Mouse (Mus musculus): Measurements from ENCODE around the gene Ccdc120.

The Ccdc120 gene

DNA sequence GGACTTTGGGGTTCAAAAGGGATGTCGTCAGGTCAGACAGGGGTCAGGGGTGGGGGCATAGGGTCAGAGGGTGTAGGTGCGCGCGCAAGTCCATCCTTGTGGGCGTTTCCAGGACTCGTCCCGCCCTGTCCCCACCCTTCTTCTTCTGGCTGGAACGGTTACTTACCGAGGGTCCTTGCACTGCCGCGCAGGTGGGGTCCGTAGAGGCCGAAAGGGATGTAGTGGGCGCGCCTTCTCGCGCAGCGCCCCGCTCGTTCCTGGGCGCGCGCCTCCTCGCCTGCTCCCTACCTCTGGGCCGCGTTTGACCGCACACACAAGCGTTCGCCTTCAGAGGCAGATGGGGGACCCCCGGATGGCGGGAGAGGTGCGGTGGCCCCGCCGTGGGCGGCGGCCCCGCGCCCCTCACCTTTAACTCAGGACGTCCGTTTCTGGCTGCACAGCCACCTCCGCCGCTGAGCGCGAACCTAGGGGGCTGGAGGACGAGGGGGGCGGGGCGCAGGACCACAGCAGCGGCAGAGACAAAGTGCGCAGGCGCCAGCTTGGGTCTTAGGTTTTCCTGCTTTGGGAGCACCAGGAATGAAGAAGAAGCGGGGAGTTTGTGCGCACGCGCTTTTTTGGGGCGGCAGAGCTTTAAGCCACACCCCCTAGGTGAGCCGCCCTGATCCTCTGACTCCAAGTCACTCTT lies at the start of gene Ccdc120:
Gene Ccdc120 (minus strand): TSS at position 474 of the 685 bp plus-strand sequence.
- peak; percentile 73 for DNase-seq (ENCODE audit: low spot score)

DNA sequence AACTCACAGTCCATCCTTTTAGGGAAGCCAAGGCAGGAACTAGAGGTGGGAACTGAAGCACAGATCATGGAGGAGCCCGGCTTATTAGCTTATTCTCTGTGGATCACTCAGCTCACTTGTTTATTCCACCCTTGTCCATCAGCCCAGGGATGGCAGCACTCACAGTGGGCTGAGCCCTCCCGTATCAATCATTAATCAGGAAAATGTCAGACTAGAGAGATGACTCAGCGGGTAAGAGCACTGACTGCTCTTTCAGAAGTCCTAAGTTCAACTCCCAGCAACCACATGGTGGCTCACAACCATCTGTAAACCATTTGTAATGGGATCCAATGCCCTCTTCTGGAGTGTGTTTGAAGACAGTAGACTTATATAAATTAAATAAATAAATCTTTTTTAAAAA lies 46.6 kb upstream of the Ccdc120 start:
- no peak for DNase-seq (ENCODE audit: low spot score)

DNA sequence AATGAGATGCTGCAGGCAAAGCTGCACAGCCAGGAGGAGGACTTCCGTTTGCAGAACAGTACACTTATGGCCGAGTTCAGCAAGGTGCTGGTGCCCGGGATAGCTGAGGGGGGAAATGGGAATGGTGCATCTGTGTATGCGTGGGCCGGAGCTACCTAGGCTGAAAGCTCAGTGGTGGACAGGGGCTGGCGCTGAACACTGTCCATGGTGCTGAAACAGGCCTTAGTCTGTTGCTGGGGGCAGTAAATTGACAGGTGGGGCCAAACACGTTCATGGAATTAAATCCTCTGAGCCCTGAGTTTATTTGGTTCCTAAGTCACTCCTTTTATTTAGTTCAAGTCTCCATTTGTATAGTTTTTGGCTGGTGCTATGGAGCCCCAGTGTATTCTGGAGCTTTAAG lies 44.3 kb upstream of the Ccdc120 start:
- DNase-seq (ENCODE audit: low spot score): peak; percentile 42

DNA sequence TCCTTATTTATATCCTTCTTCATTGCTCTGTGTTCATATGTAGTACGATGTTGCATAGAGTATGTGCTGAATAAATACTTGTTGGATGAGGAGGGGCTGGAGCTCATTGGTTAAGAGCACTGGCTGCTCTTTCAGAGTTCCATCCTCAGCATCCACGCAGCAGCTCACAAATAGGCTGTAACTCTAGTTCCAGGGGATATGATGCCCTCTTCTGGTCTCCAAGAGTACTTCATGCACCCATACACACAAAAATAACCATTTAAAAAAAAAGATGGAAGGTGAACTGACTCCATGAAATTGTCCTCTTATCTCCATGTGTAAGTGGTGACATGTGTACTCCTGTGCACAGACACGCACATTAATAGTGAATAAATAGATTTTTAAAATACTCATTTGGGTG lies 42.7 kb upstream of the Ccdc120 start:
- no peak for DNase-seq (ENCODE audit: low spot score)

DNA sequence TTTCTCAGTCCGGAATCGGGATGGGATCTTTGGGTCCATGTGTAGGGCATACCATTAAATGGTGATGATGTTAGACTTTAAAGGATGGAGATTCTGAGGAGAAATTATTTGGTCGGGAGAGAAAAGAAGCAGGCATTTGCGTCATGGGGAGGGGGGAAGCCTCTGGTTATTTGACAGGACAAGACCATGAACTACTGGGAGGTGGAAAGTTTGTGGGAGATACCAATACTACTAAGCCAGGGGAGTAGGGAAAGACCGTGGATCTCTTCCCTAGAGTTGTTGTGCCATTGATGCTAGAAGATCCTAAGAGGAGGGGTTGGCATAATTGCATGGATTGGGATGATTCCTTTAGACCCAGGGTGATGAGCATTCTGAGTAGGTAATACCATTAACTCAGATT lies 39.6 kb upstream of the Ccdc120 start:
- no peak for DNase-seq (ENCODE audit: low spot score)

DNA sequence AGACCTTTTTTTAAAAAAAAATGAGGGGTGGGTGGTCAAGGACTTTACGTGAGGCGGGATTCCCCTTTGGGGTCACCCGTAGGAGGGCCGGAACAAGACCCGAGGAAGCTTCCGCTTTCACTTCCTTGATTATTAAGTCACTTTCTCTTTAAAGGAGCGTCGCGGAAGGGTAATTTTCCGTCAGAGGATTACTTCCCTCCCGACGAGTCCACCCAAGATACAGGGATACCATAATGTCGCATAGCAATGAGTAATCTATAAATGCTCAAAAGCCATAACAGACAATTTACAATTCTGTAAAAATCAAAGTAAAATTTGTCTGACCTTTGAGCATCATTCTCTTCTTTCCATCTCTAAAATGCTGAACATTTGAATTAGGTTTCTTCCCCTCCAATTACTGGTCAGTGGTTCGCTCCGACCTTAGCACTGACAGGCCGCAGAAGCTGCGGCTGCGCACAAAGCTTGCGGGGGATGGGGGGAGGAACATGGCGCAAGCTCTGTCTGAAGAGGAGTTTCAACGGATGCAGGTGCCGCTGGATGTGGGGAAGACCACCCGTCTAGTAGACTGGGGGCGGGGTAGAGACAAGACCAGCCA lies 38.9 kb upstream of the Ccdc120 start, which contains the start of gene Gripap1:
Gene Gripap1 (plus strand): TSS at position 224 of the 595 bp plus-strand sequence.
- DNase-seq (ENCODE audit: low spot score): peak; percentile 65

DNA sequence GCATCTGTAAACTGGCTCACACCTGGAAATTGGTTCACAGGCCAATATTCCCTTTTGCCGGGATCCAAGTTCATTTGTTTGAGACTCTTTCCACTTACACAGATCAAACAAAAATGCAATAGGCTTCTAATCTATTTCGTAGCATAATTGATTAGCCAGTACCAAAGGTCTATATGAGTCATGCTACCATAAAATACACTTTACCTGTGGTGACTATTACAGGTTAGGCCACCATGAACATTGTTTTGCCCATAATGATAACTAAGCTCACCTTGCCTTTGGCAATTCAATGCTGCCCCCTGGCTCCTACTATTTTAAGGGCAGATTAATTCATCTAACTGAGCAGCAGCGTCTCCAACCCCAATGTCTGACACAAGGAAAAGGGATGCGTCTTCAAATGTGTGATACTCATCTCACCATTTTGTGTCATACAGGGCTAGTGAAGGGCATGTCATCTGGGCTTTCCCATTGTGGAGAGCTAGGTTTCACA lies 31.9 kb upstream of the Ccdc120 start:
- no peak for DNase-seq (ENCODE audit: low spot score)

DNA sequence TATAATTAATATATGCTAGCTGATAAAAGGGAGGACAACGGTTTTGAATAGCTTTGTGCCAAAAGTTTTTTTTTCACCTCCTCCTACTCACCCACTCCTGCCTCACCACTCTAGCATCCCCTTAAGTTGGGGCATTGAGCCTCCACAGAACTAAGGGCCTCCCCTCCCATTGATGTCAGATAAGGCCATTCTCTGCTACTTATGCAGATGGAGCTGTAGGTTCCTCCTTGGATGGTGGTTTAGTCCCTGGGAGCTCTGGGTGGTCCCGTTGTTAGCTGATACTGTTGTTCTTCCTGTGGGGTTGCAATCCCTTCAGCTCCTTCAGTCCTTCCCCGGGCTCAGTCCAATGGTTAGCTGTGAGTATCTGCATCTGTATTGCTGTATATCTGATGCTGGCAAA lies 28.6 kb upstream of the Ccdc120 start:
- DNase-seq (ENCODE audit: low spot score): no peak

DNA sequence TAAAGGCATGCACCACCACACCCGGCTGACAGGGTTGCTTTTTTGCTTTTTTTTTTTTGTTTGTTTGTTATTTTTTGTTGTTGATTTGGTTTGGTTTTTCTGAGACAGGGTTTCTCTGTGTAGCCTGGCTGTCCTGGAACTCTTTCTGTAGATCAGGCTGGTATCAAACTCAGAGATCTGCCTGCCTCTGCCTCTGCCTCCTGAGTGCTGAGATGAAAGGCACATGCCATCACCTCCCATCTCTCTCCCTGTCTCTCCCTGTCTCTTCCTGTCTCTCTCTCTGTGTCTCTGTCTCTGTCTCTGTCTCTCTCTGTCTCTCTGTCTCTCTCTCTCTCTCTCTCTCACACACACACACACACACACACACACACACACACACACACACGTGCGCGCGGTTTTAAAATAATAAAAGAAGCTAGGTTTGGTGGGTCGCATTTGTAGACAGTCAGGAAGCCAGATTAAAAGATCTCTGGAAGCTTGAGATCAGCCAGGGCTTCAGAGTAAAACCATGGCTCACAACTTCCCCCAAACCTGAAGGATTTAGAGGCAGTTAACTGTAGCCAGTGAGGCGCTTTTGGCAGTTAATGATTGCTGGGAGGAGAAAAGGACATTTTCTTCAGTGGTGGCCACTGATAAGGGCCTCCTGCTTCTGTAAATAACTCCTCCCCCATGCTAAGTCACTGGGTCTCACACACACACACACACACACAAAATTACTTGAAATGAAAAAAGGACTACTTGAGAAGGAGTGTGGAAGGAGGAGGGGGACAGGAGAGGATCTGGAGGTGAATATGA lies 27.9 kb upstream of the Ccdc120 start:
- DNase-seq (ENCODE audit: low spot score): no peak

DNA sequence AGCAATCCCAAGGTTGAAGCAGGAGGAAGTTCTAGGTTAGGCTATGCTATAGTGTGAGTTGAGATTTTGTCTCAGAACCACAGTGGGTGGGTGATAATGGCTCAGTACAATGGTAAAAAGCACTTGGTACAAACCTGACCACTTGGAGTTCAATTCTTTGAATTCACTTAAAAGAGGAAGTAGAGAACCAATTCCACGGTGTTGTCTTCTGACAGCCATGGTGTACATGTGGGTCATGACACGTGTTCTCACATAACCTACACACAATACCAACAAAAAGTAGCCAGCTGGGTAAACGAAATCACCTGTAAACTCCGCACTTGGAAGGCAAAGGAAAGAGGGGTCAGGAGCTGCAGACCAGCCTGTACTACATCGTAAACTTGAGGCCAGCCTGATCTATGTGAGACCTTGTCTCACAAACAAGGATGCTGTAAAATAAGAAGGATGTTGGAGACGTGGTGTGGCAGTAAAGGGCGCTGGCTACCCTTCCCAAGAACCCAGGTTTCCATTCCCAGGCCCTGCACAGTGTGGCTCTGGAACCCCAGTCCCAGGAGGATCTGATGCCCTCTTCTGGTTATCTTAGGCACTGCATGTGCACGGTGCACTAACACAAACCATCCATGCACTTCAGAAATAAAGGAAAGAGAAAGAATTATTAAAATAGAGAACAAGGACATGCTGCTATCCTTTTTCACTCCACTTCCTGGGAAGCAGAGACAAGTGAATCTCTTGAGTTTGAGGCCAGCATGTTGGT lies 25.8 kb upstream of the Ccdc120 start:
- peak; percentile 40 for DNase-seq (ENCODE audit: low spot score)

DNA sequence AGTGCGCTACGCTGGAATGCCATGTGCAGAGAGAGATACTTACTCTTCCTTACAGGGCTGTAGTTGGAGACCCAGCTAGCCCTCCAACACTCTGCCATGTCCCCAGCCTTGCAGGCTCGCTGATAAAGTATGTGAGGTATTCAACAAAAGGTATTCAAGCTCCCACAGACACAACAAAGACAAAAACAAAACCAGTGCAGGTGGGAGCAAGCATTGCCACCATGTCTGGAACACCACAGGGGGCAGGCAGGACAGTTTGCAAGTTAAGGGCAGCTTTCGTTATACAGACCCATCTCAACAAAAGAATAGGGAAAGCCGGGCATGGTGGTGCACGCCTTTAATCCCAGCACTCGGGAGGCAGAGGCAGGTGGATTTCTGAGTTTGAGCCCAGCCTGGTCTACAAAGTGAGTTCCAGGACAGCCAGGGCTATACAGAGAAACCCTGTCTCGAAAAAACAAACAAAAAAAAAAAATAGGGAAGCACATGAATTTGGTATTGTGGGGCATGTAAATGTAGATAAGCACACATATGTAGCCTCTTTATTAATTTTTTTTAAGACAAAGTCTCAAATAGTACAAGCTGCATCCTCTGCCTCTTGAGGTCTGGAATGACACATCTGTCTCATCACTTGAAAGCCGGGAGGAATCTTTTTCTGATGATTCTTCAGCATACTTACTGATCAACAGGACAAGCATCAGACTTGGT lies 24.9 kb upstream of the Ccdc120 start:
- no peak for DNase-seq (ENCODE audit: low spot score)

DNA sequence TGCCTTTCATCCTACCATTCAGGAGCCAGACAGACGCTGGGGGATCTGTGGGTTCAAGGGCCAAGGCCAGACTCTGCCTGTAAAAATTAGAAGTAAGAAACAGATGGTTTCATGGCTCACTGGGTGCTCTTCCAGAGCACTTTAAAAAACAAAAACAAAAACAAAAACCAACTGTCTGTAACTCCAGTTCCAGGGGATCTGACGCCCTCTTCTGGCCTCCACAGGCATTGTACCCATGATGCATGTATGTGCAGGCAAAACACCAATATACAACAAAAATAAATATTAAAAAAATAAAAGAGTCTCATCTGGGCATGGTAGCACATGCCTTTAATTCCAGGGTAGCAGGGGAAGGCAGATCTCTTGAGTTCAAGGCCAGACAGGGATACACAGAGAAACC lies 22.1 kb upstream of the Ccdc120 start:
- DNase-seq (ENCODE audit: low spot score): no peak

DNA sequence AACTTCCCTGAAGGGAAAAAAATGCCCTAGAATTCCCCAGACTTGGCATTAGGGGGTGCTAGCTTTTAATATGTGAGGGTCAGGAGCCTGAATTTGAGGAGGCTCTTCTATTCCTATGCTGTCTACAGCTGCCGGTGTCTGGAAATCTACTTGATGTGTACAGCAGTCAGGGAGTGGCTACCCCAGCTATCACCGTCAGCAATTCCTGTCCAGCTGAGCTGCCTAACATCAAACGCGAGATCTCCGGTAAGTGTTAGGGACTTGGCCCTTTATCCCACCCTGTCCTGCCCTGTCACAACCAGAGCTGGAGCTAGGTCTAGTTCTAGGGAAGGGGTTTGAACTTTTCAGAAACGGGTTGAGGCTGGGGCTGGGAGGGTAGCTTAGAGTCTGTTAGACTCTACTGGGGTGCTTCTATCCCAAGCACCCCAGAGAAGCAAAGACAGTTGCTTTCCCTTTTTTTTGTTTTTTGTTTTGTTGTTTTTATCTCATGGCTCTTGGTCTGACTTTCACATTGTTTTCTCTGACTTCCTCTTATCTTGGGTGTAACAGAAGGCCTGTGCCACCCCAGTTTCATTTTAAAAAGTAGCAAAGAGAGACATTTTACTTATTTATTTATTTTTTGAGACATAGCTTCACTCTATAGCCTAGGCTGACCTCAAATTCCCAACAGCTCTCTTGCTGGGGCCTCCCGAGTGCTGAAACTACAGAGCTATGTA lies 18.8 kb upstream of the Ccdc120 start:
- DNase-seq (ENCODE audit: low spot score): no peak

DNA sequence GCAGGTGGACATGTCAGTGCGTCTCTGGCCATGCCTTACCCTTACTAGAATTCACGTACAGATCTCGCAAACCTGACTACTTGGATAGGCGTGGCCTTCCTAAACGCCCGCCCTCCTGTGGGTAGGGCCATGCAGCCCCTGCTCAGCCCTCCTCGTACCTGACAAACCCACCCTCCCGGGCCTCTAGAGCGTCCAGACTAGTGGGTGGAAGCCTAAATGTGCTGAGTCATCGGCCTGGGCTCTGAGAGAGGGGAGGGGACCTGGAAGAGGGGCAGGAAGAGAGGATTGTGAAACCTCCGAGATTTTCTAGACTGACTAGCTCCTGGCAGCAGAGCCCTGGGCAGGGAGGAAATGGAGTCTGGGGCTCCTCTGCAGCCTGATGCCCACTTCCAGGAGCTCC lies 15.1 kb upstream of the Ccdc120 start:
- DNase-seq (ENCODE audit: low spot score): peak; percentile 49

DNA sequence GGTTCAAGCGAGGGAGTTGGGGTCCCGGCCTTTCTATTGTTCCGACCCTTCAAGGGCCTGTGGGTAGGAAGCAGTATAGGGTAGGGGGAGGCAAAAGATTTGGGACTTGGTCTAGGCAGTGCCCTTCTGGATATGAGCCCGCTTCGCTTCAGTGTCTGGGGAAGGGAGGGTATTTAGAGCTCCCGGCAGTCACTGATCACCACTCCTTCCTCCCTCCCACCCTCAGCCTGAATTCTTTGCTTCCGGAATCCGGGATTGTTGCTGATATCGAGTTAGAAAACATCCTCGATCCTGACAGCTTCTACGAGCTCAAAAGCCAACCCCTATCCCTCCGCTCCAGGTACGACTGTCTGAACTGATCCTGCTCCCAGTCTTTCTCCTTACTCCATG lies 14.6 kb upstream of the Ccdc120 start:
- DNase-seq (ENCODE audit: low spot score): no peak

DNA sequence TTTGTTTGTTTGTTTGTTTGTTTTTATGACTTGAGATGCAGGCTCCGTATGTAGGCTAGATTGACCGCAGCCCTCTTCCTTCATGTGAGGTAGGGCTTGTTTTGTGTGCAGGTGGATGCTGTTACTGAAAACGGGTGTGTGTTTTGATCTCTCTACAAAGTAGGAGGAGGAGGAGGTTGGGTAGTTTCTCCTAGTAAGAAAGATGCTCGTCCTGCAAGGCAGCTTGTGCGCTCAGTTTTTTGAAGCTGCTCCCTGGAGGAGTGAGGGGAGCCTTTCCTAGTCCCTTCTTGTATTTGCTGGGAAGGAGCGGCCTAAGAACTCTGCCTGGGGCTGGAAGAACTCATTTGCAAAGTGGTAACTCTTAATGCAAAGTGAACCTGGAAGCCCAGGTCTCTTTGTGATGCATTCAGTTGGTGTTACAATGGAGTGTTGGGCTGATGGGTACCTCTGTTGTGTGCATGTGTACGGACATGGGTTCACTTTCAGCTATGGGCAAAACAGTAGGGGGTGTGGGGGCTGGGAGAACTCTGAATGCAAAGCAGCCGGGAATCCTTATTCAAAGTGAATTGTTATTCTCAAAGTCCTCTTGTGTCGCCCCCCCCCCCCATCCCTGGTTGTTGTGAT lies 14.1 kb upstream of the Ccdc120 start:
- DNase-seq (ENCODE audit: low spot score): no peak

DNA sequence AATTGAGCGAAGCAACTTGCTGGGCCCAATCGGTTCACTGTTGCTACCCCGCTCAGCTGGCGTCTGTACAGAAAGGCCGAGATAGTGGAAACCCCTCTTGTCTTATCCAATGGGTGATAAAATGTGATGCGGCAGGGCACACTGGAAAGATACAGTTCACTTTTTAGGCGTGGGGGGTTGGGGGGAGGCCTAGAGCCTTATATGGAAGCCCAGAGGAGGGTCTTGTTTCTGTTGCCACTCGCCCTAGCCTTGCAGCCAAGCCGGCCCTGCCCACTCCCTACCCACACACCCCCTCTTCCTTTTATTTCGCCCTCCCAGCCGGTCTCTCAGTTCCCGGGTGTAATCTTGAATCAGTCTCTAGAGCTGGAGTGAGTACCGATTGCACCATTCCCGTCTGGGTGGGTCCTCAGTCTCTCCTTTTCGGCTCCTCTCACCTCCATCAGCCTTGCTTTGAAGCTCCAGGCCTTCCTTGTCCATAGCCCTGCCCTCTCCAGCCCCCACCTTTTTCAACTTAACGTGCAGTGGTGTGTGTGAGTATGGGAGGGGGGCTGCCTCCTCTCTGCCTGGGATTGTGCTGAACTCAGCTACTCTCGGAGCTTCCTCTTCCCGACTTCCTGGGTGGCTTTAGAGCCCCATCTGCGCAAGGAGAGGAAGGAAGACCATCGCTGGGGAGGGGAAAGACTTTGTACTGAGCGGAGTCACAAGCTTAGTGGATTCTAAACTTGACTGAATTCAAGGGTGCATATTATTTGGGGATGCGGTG lies 13.1 kb upstream of the Ccdc120 start:
- peak; percentile 40 for DNase-seq (ENCODE audit: low spot score)

DNA sequence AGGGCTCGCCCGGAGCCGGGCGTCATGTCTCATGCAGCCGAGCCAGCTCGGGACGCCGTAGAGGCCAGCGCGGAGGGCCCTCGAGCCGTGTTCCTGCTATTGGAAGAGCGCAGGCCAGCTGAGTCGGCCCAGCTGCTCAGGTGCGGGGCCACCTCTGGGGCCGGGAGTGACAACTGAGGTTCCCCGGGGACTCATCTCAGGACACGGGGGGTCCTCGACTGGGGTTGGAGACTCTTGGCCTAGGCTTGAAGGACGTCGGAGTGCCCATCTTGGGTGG lies 12.2 kb upstream of the Ccdc120 start:
- DNase-seq (ENCODE audit: low spot score): no peak

DNA sequence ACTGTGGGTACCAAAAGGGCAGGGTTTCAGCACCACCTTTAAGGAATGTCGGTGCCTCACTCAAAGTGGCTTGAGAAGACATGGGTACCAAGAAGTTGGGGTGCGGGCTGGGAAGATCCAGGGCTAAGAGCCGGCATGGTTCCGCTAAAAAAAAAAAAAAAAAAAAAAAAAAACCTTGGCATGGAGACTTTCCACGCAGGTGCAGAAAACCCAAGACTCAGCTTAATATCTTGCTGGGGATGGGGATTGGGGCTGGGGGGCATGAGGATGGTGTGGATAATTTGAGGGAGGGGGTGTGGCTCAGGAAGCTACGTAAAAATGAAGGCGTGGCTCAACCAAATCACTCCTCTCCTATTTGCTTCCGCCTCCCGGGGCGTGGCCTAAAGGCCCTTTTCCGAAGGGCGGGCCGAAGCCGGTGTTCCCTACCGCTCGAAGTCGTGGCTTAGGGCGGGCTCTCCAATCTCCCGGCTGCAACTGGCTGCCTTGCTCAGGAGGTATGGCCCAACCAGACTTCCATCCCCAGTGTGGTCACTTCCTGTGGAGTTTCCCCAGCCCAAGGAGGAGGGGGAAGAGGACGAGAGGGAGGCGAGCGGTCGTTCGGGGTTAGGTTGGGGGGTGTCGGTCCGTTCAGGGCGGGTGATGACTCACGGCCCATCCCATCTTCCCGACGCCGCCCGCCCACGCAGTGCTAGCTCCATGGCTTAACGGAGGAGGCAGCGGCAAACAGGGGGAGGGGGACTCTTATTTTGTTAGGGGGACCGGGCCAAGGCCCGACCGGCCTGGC lies 11.6 kb upstream of the Ccdc120 start, which contains the start of gene Tfe3:
Gene Tfe3 (plus strand): TSS at position 424 of the 784 bp plus-strand sequence.
- DNase-seq (ENCODE audit: low spot score): peak; percentile 88

Data from ovary, postnatal 36 days (tissue).